Mouse (Mus musculus): ENCODE measurements around the gene Fam155a.

Fam155a gene

DNA sequence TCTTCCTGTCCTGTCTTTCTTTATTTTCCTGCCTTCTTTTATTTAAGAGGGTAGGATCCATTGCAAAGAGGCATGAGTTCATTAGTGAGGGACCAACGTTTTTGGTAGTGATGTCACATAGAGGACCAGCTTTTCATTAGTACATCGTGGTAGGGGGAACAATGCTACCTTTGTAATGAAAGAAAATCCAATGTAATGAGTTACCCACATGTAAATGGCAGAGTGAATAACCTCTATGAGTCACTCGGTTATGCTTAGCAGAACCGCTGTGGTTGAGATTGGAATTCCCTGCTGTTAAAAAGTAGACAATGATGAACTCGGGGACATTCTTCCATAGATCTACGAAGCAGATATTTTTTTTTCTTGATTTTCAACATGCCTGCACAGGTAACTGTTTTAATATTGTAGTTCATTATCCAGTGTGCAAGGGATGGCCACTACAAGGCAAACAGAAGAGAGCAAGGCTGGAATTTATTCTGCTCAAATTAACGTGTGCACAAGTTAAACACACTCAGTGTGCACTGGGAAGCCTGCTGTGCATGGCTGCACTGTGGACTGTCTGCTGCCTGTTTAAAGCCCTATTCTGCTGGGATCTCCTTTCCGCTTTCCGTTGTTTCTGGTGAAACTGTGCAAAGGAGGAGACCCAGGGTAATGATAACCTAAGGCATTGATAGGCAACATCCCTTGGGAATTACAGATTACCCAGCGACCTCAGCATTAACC lies 566.5 kb downstream of the Fam155a start:
- Histone ChIP-seq H3K36me3 (ENCODE audit: control insufficient read depth, insufficient read depth, low read length, poor library complexity, severe bottlenecking) (no peaks in the 10 kb centered on the region), H3K27me3 (ENCODE audit: control insufficient read depth, insufficient read depth, low read length, poor library complexity, severe bottlenecking) (no peaks in the 10 kb centered on the region)
- no peak for DNase-seq (ENCODE audit: low read depth, low spot score)

DNA sequence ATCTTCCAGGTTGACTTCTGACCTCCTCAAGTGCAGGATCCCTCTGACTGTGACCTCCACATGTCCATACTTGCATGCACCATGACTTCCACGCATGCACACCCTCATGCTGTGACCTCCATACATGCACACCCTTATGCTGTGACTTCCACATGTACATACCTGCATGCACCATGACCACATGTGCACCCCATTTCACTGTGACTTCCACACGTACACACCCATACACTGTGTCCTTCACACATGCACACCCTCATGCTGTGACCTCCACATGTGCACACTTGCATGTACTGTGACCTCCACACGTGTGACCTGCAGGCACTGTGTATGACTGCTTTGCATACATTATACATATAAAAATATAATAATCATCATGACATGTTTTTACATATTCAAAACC lies 570.9 kb downstream of the Fam155a start:
- DNase-seq (ENCODE audit: low read depth, low spot score): no peak
- no peaks in the 10 kb centered on the region for H3K27me3 ChIP-seq (ENCODE audit: control insufficient read depth, insufficient read depth, low read length, poor library complexity, severe bottlenecking)
- H3K36me3 ChIP-seq (ENCODE audit: control insufficient read depth, insufficient read depth, low read length, poor library complexity, severe bottlenecking): no peaks in the 10 kb centered on the region

DNA sequence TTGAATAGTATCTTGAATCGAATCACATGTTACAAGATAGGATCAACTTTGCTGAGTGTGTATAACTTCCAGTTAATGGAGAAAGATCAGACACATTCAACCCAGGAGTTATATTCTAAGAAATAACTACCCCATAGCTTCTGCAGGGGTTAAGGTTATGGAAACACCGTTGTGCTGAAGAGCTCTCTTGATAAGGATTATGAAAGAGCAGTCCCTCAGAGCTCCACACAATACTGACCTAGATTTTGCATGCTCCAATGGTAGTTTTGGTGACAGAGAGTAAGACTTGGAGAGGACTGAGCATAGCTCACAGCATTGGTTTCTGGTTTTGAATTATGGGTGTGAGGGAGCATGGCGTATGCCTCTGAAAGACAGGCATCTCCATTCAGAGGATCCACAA lies 579.3 kb downstream of the Fam155a start:
- Histone ChIP-seq H3K36me3 (ENCODE audit: control insufficient read depth, insufficient read depth, low read length, poor library complexity, severe bottlenecking) (no peaks in the 10 kb centered on the region), H3K27me3 (ENCODE audit: control insufficient read depth, insufficient read depth, low read length, poor library complexity, severe bottlenecking) (no peaks in the 10 kb centered on the region)
- no peak for DNase-seq (ENCODE audit: low read depth, low spot score)

DNA sequence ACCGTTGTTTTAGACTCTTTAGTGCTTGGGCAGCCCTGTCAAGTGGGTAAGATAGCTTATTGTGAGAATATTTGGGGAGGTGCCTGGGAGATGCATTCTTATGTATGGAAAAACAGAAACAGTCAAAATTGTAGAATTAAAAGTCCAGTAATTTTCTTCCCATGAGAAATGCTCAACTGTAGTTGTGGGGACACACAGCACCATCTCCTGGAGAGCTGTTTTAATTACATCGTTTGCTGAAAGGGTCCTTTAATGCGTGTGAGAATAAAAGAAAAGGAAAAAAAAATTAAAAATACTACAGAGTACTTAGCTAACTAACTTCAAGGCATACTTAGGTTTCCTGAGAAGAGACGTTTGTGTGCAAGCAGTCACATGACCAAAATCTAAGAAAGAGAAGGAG lies 582.3 kb downstream of the Fam155a start:
- Histone ChIP-seq H3K36me3 (ENCODE audit: control insufficient read depth, insufficient read depth, low read length, poor library complexity, severe bottlenecking) (no peaks in the 10 kb centered on the region), H3K27me3 (ENCODE audit: control insufficient read depth, insufficient read depth, low read length, poor library complexity, severe bottlenecking) (no peaks in the 10 kb centered on the region)
- DNase-seq (ENCODE audit: low read depth, low spot score): no peak

DNA sequence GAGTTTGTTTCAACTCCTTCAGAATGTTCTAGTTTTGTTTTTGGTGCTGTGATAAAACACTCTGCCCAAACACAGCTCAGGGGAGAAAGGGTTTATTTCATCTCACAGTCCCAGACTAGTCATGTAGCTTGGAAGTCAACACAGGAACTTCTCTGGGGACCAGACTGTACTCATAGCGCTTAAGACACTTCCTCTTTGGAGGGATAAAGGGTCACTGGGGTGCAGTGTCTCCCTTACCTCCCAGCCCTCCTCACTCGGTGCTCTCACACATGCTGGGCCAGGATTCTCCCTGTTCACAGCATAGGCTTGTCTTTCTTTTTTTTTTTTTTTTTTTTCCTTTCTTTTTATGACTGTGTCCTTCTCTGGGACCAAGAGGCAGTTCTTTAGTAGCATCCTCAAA lies 585.8 kb downstream of the Fam155a start:
- Histone ChIP-seq H3K36me3 (ENCODE audit: control insufficient read depth, insufficient read depth, low read length, poor library complexity, severe bottlenecking) (no peaks in the 10 kb centered on the region), H3K27me3 (ENCODE audit: control insufficient read depth, insufficient read depth, low read length, poor library complexity, severe bottlenecking) (no peaks in the 10 kb centered on the region)
- DNase-seq (ENCODE audit: low read depth, low spot score): no peak

DNA sequence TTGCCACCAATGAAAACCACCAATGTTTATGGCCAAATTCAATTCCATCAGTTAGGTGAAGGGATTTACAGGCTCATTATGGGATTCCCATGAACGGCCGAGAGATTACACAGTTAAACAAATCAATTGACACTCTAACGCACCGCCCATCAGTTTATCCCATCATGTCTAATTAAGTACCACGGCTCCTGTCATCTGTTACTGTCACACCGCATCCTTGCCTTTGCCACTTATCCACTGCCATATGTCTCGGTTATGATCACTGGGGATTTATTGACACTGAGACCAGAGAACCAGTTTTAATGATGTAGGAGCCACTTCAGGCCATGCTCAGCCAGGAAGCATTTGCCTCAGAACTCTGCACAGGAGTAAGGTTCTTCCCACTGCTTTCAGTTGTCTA lies 588.5 kb downstream of the Fam155a start:
- Histone ChIP-seq H3K27me3 (ENCODE audit: control insufficient read depth, insufficient read depth, low read length, poor library complexity, severe bottlenecking) (no peaks in the 10 kb centered on the region), H3K36me3 (ENCODE audit: control insufficient read depth, insufficient read depth, low read length, poor library complexity, severe bottlenecking) (no peaks in the 10 kb centered on the region)
- no peak for DNase-seq (ENCODE audit: low read depth, low spot score)

DNA sequence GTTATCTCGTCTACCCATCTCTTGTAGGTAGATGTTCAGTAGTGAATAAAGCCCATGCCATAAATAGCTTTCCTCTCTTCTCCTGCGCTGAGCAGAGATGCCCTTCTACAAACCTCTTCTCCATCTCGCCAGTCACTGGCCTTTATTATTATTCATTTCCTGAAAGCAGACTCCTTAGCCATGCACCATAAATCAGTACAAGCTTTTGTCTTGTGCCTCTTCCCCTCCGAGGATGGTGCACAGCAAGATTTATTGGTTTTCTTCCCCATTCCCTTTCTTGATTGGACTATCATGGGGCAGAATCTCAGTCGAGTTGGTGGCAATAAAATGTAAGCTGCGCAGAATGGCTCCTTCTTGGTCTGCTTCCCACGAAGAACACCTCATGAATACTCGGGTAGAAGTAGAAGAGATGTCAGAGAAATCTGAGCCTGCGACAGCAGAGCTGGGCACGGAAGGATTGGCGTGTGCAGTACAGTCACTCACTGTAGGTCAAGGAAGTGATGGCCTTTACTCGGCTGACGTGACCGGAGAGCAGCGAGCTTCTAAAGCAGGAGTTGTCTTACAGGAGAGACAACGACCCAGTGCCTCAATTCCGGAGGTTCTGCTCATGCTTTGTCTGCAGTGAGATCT lies 590.2 kb downstream of the Fam155a start:
- H3K36me3 ChIP-seq (ENCODE audit: control insufficient read depth, insufficient read depth, low read length, poor library complexity, severe bottlenecking): no peaks in the 10 kb centered on the region
- H3K27me3 ChIP-seq (ENCODE audit: control insufficient read depth, insufficient read depth, low read length, poor library complexity, severe bottlenecking): no peaks in the 10 kb centered on the region
- no peak for DNase-seq (ENCODE audit: low read depth, low spot score)

DNA sequence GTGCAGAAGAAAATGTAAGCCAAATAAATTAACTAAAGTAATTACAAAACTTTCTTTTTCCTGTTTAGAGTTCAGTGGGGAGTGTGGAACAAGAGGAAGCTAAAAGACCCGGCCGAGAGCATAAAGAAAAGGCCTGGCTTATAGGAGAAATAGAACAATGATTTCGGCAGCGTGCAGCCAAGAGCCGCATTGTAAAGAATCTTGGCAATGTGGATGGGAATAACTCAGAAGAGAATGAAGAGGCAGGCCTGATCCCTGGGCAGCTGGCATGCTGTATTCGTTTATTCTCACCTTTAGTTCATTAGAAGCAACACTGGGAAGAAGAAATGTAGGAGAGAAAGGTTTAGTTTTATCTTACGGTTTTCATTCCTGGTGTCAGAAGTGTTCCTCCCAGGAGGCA lies 594.0 kb downstream of the Fam155a start:
- H3K36me3 ChIP-seq (ENCODE audit: control insufficient read depth, insufficient read depth, low read length, poor library complexity, severe bottlenecking): no peaks in the 10 kb centered on the region
- H3K27me3 ChIP-seq (ENCODE audit: control insufficient read depth, insufficient read depth, low read length, poor library complexity, severe bottlenecking): no peaks in the 10 kb centered on the region
- no peak for DNase-seq (ENCODE audit: low read depth, low spot score)

DNA sequence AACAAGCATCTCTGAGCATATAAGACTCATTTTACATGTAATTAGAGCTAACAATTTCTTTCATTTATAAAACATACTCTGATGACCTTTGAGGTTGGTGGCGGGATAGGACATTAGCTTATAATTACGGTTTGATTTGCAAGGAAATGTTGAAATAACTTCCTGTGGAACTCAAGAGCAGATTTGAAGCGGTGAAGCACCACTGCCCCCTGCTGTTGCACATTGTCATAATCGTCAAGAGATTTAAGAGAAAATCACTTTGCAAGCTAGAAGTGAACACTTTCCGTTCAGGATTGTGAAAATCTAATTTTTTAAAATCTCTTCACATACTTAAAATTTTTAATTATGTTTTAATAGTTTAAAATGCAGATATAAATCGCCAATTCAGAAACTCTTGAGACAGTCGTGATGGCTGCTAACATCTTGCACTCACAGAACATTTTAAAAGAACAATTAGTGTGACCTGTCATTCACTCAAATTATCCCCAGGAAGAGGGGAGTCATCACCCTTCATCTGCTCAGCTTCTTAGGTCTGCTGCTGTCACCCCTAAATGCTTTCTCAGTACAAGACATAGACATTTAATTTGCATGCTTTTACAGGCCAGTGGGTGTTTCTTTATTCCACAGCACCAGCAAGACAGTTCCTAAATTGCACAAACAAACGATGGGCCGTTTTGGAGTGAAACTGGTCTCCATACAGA lies 595.9 kb downstream of the Fam155a start:
- peak; percentile 31 for DNase-seq (ENCODE audit: low read depth, low spot score)
- Histone ChIP-seq H3K36me3 (ENCODE audit: control insufficient read depth, insufficient read depth, low read length, poor library complexity, severe bottlenecking) (no peaks in the 10 kb centered on the region), H3K27me3 (ENCODE audit: control insufficient read depth, insufficient read depth, low read length, poor library complexity, severe bottlenecking) (no peaks in the 10 kb centered on the region)

DNA sequence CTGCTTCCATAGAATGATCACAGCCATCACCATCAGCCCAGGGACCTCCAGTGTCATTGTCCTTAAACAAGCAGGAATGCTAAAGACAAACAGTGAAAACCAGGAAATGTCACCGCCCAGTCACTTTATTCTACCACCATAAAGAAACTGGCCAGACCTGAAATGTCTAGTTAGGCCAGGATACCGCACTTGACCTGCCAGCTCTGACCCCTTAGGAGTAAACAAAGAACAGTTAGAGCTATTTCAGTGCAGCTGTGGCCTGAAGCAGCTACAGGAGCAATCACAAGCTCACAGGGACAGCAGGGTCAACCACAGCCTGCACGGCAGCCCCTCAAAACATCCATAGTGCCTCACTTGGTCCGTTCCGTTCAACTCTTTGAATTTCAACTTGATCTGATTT lies 599.1 kb downstream of the Fam155a start:
- DNase-seq (ENCODE audit: low read depth, low spot score): no peak
- H3K36me3 ChIP-seq (ENCODE audit: control insufficient read depth, insufficient read depth, low read length, poor library complexity, severe bottlenecking): no peaks in the 10 kb centered on the region
- H3K27me3 ChIP-seq (ENCODE audit: control insufficient read depth, insufficient read depth, low read length, poor library complexity, severe bottlenecking): no peaks in the 10 kb centered on the region

DNA sequence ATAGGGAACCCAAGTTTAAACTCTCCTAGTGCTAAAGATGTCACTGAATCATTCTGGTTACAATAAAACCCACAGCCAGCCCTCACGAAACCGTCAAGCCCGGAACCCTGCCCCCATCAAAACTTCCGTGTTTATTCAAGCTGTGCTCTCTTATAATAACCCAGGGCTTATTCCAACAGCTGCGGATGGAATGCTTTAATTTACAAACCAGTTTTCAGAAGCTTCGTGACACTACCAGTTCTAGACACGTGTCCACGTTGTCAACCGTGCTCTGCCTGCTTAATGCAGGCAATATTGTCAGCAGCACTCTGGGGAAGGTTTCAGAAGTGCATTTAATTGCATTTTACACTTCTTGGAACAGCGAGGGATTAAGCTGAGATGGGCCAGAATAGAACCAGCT lies 603.0 kb downstream of the Fam155a start:
- no peak for DNase-seq (ENCODE audit: low read depth, low spot score)
- Histone ChIP-seq H3K27me3 (ENCODE audit: control insufficient read depth, insufficient read depth, low read length, poor library complexity, severe bottlenecking) (no peaks in the 10 kb centered on the region), H3K36me3 (ENCODE audit: control insufficient read depth, insufficient read depth, low read length, poor library complexity, severe bottlenecking) (no peaks in the 10 kb centered on the region)

DNA sequence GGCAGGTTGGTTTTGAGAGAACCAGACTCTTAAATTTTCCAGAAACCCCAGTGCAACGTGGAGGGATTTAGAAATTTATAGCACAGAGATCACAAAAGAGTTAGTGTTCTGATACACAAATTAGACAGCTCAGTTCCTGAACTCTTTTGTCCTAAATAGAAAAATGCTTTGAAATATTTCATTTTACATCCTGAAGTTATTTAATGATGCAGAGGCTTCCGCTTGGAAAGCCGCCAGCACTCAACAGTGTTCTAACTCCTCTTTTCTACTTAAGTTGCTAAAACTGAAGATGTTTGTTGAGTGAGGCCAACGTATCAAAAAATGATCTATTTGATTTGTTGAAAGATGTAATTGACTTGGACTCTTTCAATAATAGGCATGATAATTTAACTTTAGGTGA lies 609.4 kb downstream of the Fam155a start:
- no peak for DNase-seq (ENCODE audit: low read depth, low spot score)
- H3K27me3 ChIP-seq (ENCODE audit: control insufficient read depth, insufficient read depth, low read length, poor library complexity, severe bottlenecking): no peaks in the 10 kb centered on the region
- no peaks in the 10 kb centered on the region for H3K36me3 ChIP-seq (ENCODE audit: control insufficient read depth, insufficient read depth, low read length, poor library complexity, severe bottlenecking)

DNA sequence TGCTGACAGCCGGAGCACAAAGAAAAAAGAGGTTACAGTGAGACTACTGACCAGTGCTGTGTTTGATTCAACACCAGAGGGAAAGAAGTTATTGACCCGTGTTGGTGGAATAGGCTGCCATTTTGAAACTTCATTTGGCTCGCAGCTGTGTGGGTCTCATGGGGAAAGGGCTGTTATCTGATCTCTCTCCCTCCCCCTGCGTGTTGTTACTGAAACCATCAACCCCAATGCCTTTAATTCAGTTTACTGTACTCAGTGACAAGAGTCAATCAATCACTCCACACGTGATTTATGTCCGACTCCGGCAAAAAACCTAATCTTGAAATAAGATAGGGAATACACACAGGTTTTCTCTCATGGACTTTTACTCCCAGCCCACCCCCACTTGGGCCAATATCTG lies 611.6 kb downstream of the Fam155a start:
- no peak for DNase-seq (ENCODE audit: low read depth, low spot score)
- Histone ChIP-seq H3K36me3 (ENCODE audit: control insufficient read depth, insufficient read depth, low read length, poor library complexity, severe bottlenecking) (no peaks in the 10 kb centered on the region), H3K27me3 (ENCODE audit: control insufficient read depth, insufficient read depth, low read length, poor library complexity, severe bottlenecking) (no peaks in the 10 kb centered on the region)

DNA sequence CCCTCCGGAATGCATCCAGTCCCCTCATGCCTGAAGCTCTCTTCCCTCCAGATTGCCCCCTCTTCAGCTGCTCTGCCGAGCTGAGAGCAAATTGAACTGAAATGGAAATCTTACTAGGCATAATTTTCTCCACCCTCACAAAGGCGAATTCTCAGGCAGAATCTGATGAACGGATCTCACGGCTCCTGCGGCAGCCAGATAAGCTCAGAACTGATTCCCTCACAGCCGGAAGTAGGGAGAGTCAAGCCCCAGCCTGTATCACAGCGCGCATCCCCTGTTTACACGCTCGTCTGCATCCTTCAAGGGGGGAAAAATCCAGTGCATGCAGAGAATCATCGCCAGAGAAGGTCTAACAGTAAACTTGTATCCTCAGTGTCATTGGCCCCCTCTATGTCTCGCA lies 612.3 kb downstream of the Fam155a start:
- DNase-seq (ENCODE audit: low read depth, low spot score): no peak
- H3K27me3 ChIP-seq (ENCODE audit: control insufficient read depth, insufficient read depth, low read length, poor library complexity, severe bottlenecking): no peaks in the 10 kb centered on the region
- H3K36me3 ChIP-seq (ENCODE audit: control insufficient read depth, insufficient read depth, low read length, poor library complexity, severe bottlenecking): no peaks in the 10 kb centered on the region

DNA sequence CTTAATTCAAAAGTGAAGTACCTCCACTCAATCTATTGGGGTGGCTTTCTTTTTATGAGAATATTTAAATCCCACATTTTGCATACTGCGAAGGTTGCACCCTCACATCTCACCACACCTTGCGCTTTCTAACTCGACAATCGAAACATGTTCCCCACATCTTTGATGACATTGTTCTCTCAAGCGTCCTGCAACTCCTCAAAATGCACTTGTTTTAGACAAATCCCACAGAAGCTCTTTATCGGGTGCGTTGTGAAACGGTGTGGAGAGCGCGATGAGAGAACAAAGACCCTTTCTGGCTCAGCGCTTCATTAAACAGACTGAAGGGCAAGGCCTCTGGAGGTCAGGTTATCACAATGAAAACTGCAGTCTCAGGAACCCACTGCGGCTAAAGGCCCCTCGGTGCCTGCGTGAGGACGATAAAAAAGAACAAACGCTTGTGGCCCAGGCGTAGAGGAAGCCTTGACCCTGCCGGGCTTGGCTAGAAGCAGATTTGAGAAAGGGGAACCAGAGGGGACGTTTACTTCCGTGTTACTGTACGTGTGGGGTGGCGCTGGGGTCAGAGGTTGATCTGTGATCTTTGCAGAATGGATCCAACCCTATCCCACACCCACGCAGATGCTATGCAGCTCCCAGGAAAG lies 613.7 kb downstream of the Fam155a start:
- no peaks in the 10 kb centered on the region for H3K36me3 ChIP-seq (ENCODE audit: control insufficient read depth, insufficient read depth, low read length, poor library complexity, severe bottlenecking)
- no peaks in the 10 kb centered on the region for H3K27me3 ChIP-seq (ENCODE audit: control insufficient read depth, insufficient read depth, low read length, poor library complexity, severe bottlenecking)
- DNase-seq (ENCODE audit: low read depth, low spot score): no peak

Data from splenic B cell, adult 2 months (primary cell).